Mouse (Mus musculus): ENCODE data around the gene Cs. TPM values are rescaled to one million over a fixed set of nuclear protein-coding genes. Genes with fewer than 3 reads are reported as not detected.

Gene Cs
- polyA plus RNA-seq, 1 experiment from 2014 or later: 257 TPM

DNA sequence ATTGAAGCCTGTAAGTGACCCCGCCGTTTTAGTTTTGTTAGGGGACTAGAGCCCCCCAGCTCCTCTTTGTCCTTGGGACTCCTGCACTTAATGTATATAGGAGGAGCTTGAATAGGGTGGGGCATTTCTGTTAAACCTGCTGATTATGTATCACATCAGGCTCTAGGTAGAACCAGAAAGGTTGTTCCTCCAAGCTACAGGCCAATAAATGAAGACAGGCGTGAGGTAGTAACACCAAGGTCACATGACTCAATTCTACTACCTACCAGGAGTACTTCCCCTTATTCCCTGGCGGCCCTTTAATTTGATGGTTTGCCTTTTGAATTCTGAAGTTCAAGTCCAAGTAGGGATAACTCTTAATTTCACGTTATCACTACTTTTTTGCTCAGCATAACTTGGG lies 881 bp downstream of the Cs start:
- Histone ChIP-seq H3K4me3 (peak overlapping the region; percentile 95), H3K9ac (peak overlapping the region; percentile 99), H3K27me3 (replicated peaks) (no peaks in the 10 kb centered on the region), H3K4me1 (peaks cover 30% of the 10 kb centered on the region), H3K4me2 (peak overlapping the region; percentile 90), H3K9me3 (no peaks in the 10 kb centered on the region), H3K36me3 (replicated peaks) (no peaks in the 10 kb centered on the region), H3K27ac (no peak overlapping the region; the same call in 1 of the 2 replicates)
- no peak for ATAC-seq (replicated peaks)
- WGBS: 23% methylated on average over 5 of the region's 5 CpGs

DNA sequence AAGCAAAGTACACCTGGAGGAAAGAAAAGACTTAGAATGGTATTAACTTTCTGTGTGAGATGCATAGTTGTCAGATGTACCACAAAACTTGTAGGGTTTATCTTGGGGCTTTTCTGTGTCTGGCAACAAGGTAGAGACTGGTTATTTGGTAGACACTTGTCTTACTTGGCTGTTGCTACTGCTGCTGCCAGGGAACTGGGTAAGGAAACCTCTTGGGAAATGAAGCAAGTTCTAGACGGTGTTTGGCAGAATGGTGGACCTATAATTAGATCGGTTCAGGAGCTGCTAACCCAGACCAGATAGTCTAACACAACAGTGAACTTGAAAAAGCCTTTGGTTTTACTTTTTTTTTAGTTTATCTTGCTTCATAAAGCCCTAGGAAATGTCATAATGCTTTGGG lies 1.4 kb downstream of the Cs start:
- Histone ChIP-seq H3K9ac (peak overlapping the region; percentile 99; the same call in 1 of the 2 replicates), H3K4me3 (peak overlapping the region; percentile 95; the same call in 1 of the 2 replicates), H3K36me3 (replicated peaks) (no peaks in the 10 kb centered on the region), H3K4me2 (peak overlapping the region; percentile 90), H3K9me3 (no peaks in the 10 kb centered on the region), H3K27ac (no peak overlapping the region), H3K4me1 (peaks cover 30% of the 10 kb centered on the region), H3K27me3 (replicated peaks) (no peaks in the 10 kb centered on the region)
- ATAC-seq (replicated peaks): no peak
- WGBS: 70% methylated on average over 2 of the region's 2 CpGs

DNA sequence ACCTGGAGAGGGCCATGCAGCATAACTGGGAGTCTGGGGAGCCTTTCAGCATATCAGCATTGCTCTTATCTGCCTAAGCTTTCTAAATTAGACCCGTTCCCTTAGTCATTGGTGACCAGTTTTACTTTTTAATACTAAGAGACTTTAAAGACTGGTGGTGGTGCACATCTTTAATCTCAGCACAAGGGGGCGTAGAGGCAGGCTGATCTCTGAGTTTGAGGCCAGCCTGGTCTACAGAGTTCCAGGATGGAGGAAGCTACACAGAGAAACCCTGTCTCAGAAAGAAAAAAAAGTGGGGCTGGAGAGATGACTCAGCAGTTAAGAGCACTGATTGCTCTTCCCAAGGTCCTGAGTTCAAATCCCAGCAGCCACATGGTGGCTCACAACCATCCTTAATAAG lies 2.7 kb downstream of the Cs start:
- 78% methylated on average over 2 of the region's 2 CpGs for WGBS
- Histone ChIP-seq H3K9me3 (no peaks in the 10 kb centered on the region), H3K36me3 (replicated peaks) (no peaks in the 10 kb centered on the region), H3K4me2 (no peak overlapping the region), H3K4me1 (peaks cover 37% of the 10 kb centered on the region), H3K27ac (no peak overlapping the region), H3K27me3 (replicated peaks) (no peaks in the 10 kb centered on the region), H3K9ac (no peak overlapping the region), H3K4me3 (no peak overlapping the region)
- no peak for ATAC-seq (replicated peaks)

DNA sequence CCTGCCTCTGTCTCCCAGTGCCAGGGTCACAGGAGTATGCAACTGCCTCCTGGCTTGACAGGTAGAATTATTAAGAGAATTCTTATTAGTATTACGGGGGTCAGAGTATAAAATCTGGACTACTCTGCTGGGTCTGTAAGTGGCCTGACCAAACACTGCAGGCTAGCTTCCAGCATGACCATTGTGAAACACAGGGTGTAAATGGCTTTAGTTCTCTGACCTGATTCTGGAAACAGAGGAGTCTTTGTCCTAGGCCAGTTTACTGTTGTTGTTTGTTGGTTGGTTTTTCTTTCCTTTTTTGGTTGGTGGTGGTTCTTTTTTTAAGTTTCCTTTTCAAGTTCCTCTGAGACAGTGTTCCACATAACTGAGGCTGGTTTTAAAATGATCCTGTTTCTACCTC lies 5.9 kb downstream of the Cs start:
- Histone ChIP-seq H3K9ac (no peak overlapping the region), H3K27ac (no peak overlapping the region), H3K27me3 (replicated peaks) (no peaks in the 10 kb centered on the region), H3K9me3 (no peaks in the 10 kb centered on the region), H3K4me2 (no peak overlapping the region), H3K36me3 (replicated peaks) (no peaks in the 10 kb centered on the region), H3K4me3 (no peak overlapping the region), H3K4me1 (peaks cover 28% of the 10 kb centered on the region)
- 84% methylated on average over 1 of the region's 1 CpGs for WGBS
- no peak for ATAC-seq (replicated peaks)

DNA sequence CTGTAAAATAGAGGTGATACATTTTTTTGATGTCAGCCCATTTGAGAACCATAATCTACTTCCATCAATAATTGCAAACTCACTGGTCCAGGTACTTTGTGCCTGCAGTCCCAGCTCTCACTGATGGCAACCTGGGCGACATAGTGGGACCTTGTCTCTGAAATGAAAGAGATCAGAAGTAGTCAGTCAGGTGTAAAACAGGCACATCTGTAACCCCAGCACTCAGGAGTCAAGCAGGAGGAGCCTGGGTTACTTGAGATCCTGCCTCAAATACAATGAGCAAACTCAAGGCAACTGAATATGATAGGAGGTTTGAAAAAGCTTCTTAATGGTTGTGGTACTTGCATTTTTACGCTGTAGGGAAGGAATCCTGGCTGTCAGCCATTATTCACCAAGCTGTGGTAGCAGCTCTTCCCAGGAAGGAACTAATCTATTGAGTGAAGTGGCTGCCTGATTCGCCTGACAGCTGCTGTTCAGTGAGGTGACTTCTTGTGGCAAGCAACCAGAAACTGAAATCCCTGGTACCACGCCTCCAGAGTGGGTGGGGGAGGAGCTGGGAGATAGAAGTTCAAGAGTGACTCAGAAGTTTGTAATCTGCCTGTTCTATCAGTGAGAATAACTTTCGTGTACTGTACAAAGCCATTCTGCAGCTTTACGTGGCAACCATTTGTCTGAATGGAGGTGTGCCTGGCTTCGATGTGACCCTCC lies 7.2 kb downstream of the Cs start:
- 48% methylated on average over 7 of the region's 7 CpGs for WGBS
- H3K4me2 ChIP-seq: no peak overlapping the region
- H3K9me3 ChIP-seq: no peaks in the 10 kb centered on the region
- H3K9ac ChIP-seq: no peak overlapping the region
- H3K36me3 ChIP-seq (replicated peaks): no peaks in the 10 kb centered on the region
- H3K4me1 ChIP-seq: peaks cover 16% of the 10 kb centered on the region; the same call in 1 of the 2 replicates
- no peak for ATAC-seq (replicated peaks)
- H3K27ac ChIP-seq: peak overlapping the region; percentile 27; the same call in 1 of the 2 replicates
- no peaks in the 10 kb centered on the region for H3K27me3 ChIP-seq (replicated peaks)
- H3K4me3 ChIP-seq: no peak overlapping the region

DNA sequence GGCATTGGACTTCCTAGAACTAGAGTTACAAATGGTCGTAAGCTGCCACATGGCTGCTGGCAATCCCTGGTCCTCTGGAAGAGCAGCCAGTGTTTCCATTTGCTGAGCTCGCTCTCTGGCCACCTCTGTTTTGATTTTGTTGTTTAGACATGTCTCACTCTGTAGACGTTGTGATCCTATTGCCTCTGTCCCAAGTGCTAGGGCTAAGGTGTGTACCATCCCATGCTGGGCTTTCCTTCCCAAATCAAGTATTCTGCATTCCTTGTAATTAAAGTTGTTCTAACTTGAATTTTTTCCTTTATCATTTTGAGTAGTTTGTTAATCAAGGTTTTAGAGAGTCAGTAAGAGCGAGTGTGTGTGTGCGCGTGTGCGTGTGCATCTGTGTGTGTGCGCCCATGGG lies 10.0 kb downstream of the Cs start:
- no peaks in the 10 kb centered on the region for H3K27me3 ChIP-seq (replicated peaks)
- no peak overlapping the region for H3K27ac ChIP-seq
- no peak for ATAC-seq (replicated peaks)
- 93% methylated on average over 8 of the region's 8 CpGs for WGBS
- peaks cover 21% of the 10 kb centered on the region for H3K36me3 ChIP-seq (replicated peaks)
- no peak overlapping the region for H3K4me2 ChIP-seq
- no peak overlapping the region for H3K4me3 ChIP-seq
- H3K9ac ChIP-seq: no peak overlapping the region
- H3K4me1 ChIP-seq: peaks cover 8% of the 10 kb centered on the region; the same call in 1 of the 2 replicates
- no peaks in the 10 kb centered on the region for H3K9me3 ChIP-seq

DNA sequence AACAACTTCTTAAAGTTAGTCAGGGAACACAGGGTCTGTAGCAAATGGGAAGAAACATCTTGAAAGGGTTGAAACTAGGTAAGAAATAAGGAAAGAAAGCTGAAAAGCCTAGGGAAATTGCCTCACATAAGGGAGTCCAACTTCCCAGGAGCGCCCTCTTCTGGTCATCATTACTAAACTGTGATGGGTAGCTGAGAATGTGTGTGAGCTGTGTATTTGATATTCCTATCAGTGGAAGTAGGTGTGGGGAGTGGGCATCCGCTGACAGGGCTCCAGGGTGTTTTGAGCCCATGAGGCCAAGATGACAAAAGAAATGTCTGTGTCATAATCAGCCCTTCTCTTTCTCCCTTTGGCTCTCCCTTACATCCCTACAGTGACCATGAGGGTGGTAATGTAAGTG lies 21.3 kb downstream of the Cs start:
- no peaks in the 10 kb centered on the region for H3K4me1 ChIP-seq
- no peaks in the 10 kb centered on the region for H3K27me3 ChIP-seq (replicated peaks)
- no peak overlapping the region for H3K4me2 ChIP-seq
- no peaks in the 10 kb centered on the region for H3K9me3 ChIP-seq
- H3K9ac ChIP-seq: no peak overlapping the region
- ATAC-seq (replicated peaks): no peak
- peaks cover 47% of the 10 kb centered on the region for H3K36me3 ChIP-seq (replicated peaks)
- H3K27ac ChIP-seq: no peak overlapping the region
- no peak overlapping the region for H3K4me3 ChIP-seq
- WGBS: 63% methylated on average over 2 of the region's 2 CpGs

DNA sequence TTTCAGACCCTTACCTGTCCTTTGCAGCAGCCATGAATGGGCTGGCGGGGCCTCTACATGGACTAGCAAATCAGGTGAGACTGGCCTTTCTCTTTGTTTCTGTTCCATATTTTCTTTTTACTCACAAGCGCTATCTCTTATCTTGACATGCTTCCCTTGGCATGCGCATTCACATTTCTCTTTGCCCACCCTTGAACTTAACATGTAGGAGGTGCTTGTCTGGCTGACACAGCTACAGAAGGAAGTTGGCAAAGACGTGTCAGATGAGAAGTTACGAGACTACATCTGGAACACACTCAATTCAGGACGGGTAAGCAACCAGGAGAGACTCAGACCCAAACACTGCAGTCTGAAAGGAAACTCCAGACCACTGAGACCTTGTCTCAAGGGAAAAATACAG lies 21.7 kb downstream of the Cs start:
- no peak overlapping the region for H3K9ac ChIP-seq
- 95% methylated on average over 6 of the region's 6 CpGs for WGBS
- no peak overlapping the region for H3K4me2 ChIP-seq
- H3K27ac ChIP-seq: no peak overlapping the region
- H3K36me3 ChIP-seq (replicated peaks): peaks cover 44% of the 10 kb centered on the region
- H3K27me3 ChIP-seq (replicated peaks): no peaks in the 10 kb centered on the region
- H3K4me3 ChIP-seq: no peak overlapping the region
- no peak for ATAC-seq (replicated peaks)
- no peaks in the 10 kb centered on the region for H3K4me1 ChIP-seq
- H3K9me3 ChIP-seq: no peaks in the 10 kb centered on the region

DNA sequence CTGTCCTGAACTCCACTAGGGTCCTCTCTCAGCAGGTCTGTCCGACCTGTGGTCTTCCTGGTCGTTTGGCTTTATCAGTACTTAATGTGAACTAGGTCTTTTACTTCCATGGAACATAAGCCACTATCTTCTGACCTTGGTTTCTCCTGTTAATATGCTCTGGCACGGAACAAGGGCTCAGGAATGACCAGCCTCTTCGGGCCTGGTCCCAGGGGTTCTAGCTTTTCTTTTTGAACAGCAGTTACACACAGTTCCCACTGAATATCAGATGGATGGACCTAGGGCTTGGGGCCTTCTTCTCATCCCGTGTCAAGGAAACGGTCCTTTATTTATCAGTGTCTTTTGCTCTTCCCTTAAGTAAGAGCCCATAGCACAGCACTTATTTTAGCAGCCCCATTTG lies 24.3 kb downstream of the Cs start:
- ATAC-seq (replicated peaks): no peak
- Histone ChIP-seq H3K36me3 (replicated peaks) (peaks cover 40% of the 10 kb centered on the region), H3K9me3 (no peaks in the 10 kb centered on the region), H3K9ac (no peak overlapping the region), H3K4me3 (no peak overlapping the region), H3K4me1 (peaks cover 3% of the 10 kb centered on the region; the same call in 1 of the 2 replicates), H3K27ac (no peak overlapping the region), H3K4me2 (no peak overlapping the region), H3K27me3 (replicated peaks) (no peaks in the 10 kb centered on the region)
- 90% methylated on average over 6 of the region's 6 CpGs for WGBS

DNA sequence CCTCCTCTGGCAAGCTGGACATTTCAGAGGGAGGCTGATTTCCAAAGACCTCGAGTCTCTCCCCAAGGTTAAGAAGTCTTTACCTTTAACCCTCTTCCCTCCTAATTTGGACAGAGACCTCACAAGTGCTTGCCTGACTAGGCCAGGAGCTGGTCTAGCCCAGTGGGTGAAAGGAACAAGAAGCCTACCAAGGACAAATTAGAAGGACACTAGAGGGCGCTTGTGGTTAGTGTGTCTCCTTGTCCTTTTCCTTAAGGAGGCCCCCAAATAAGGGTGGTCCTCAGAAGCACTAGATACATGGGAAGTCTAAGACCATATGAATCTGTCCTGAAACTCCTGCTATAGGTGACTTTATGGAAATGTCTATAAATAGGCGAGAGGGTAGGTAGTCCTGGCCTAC lies 25.0 kb downstream of the Cs start:
- H3K36me3 ChIP-seq (replicated peaks): peaks cover 40% of the 10 kb centered on the region
- 48% methylated on average over 3 of the region's 3 CpGs for WGBS
- H3K27ac ChIP-seq: no peak overlapping the region
- H3K4me2 ChIP-seq: no peak overlapping the region
- peaks cover 8% of the 10 kb centered on the region for H3K4me1 ChIP-seq
- H3K9me3 ChIP-seq: no peaks in the 10 kb centered on the region
- H3K4me3 ChIP-seq: no peak overlapping the region
- H3K9ac ChIP-seq: no peak overlapping the region
- H3K27me3 ChIP-seq (replicated peaks): no peaks in the 10 kb centered on the region
- no peak for ATAC-seq (replicated peaks)

DNA sequence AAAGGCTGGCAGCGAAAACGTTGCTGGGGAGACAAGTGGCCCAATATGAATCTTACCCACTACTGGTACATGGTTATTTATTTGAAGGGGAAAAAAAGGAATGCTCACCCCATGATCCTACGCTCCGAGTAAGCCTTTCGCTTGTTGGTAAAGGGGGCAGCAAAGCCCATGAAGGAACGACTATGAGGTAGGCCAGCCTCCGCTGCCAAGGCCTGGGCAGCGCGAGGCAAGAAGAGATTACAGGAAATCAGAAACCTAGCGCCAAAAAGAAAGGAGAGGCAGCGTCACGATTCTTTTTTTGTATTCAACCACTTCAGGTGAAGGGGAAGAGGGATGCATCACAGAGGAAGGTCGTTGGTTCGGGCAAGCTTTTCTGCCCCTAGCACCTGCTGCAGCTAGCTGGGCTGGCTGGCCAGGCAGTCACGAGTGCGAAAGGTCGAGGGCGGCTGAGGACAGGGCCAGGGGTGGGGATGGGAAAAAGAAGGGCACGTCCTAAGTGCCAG lies 30.4 kb downstream of the Cs start:
- H3K27me3 ChIP-seq (replicated peaks): no peaks in the 10 kb centered on the region
- peak overlapping the region; percentile 73 for H3K9ac ChIP-seq
- H3K4me1 ChIP-seq: peaks cover 24% of the 10 kb centered on the region
- no peaks in the 10 kb centered on the region for H3K9me3 ChIP-seq
- peak overlapping the region; percentile 79 for H3K4me3 ChIP-seq
- peak overlapping the region; percentile 96 for H3K27ac ChIP-seq
- no peak; the same call in 1 of the 2 replicates for ATAC-seq (replicated peaks)
- WGBS: 16% methylated on average over 19 of the region's 19 CpGs
- peaks cover 4% of the 10 kb centered on the region; the same call in 1 of the 2 replicates for H3K36me3 ChIP-seq (replicated peaks)
- H3K4me2 ChIP-seq: peak overlapping the region; percentile 70

DNA sequence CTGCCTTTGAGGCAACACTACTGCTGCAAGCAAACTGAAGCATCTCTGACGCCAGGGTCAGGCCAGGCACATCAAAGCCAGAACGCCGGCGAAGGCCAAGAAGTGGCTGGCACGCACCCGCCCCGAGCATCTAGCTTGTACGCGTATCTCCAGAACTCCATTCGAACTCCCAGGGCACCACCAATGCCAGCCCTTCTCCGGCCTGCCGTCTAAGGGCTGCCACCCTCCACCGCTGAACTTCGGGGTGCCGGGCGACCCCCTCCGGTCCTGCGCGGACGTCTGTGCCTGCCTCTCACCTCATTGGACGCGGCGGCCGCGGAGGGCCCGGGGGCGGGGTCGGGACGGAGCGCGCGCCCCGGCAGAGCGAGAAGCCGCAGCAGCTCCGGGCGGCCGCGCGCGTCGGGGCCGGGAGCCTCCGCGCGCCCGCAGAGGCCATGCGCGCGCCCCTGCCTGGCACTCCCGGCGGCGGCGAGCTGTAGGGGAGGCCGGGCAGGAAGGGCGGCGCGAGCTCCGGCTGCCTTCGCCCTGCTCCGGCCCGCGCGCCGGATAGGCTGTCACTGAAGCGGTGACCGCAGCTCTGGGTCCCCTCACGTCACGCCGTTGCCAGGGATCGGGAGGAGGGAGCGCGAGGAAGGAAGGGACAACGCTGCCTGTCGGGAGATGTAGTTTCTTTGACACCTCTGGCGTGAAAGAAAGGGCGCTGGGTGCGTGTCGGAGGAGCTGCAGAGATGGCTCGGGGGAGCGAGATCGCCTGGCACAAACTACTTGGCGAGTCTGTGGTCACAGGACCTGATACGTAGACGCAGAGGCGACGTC lies 31.1 kb downstream of the Cs start, which contains the start of gene Coq10a:
Gene Coq10a, minus strand, starts transcription at position 596 of the 816 bp plus-strand sequence.
- H3K4me1 ChIP-seq: peaks cover 24% of the 10 kb centered on the region
- H3K27ac ChIP-seq: peak within 1 kb of the TSS; percentile 96
- peak within 1 kb of the TSS; percentile 79 for H3K4me3 ChIP-seq
- H3K9ac ChIP-seq: peak within 1 kb of the TSS; percentile 73
- H3K36me3 ChIP-seq (replicated peaks): peaks cover 4% of the 10 kb centered on the region; the same call in 1 of the 2 replicates
- peak; percentile 95 for ATAC-seq (replicated peaks)
- no peaks in the 10 kb centered on the region for H3K9me3 ChIP-seq
- H3K4me2 ChIP-seq: peak within 1 kb of the TSS; percentile 70
- under 1% methylated on average over 86 of the region's 87 CpGs for WGBS
- no peaks in the 10 kb centered on the region for H3K27me3 ChIP-seq (replicated peaks)

Data from midbrain, embryonic 15.5 days (tissue).